Mouse (Mus musculus): ENCODE measurements around the gene H2afy. TPM values are rescaled to one million over a fixed set of nuclear protein-coding genes. Genes with fewer than 3 reads are reported as not detected.
"Not testable (repeated sequence)": the region's sequence is repeated elsewhere in the genome, so short reads cannot be mapped to it uniquely, and the experiment has no call there.

H2afy gene
- polyA plus RNA-seq, 1 experiment from 2014 or later = 578 TPM

- not testable (repeated sequence) for H3K4me3 ChIP-seq (ENCODE audit: low read depth, low read length); ATAC-seq (ENCODE audit: low FRiP score); H3K4me1 ChIP-seq (replicated peaks; ENCODE audit: control insufficient read depth, insufficient read depth, low read length); H3K36me3 ChIP-seq (ENCODE audit: control insufficient read depth, insufficient read depth, low read length); H3K9ac ChIP-seq (ENCODE audit: low read depth, low read length); H3K27me3 ChIP-seq (ENCODE audit: control insufficient read depth, insufficient read depth, low read length); H3K4me2 ChIP-seq (replicated peaks; ENCODE audit: low read depth, low read length); DNase-seq (ENCODE audit: low spot score); H3K27ac ChIP-seq (ENCODE audit: low read depth, low read length); H3K9me3 ChIP-seq (ENCODE audit: control insufficient read depth, low read length)
- WGBS = 56% methylated on average over 5 of the region's 5 CpGs
Observed at GRCm38 (mm10) chr13:56027996-56028395, 108.2 kb downstream of the H2afy start.

DNA sequence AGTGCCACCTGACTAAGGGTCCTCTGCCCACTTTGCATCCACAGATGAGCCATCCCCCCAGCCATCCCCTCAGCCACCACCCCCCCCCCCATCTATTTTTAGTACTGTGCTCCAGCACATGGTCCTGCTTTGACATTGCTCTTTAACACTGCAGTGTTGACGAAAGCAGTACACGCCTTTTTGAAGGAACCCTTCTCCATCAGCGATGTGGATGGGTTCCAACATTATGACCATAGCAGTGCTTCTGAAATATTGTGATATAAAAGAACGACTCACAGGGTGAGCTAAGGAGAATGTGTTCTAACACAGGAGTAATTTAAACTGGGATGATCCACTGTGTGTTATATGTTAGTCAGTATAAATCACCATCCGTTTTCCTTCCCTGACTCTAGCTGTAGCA, 109.5 kb downstream of the H2afy start:
- ATAC-seq (ENCODE audit: low FRiP score) (no peak), DNase-seq (ENCODE audit: low spot score) (no peak)
- H3K4me2 ChIP-seq (replicated peaks; ENCODE audit: low read depth, low read length) = no peak overlapping the region
- H3K27me3 ChIP-seq (ENCODE audit: control insufficient read depth, insufficient read depth, low read length) = no peaks in the 10 kb centered on the region
- WGBS = 93% methylated on average over 5 of the region's 5 CpGs
- no peak overlapping the region for H3K9ac ChIP-seq (ENCODE audit: low read depth, low read length)
- H3K4me3 ChIP-seq (ENCODE audit: low read depth, low read length) = no peak overlapping the region
- H3K36me3 ChIP-seq (ENCODE audit: control insufficient read depth, insufficient read depth, low read length) = no peaks in the 10 kb centered on the region
- H3K4me1 ChIP-seq (replicated peaks; ENCODE audit: control insufficient read depth, insufficient read depth, low read length) = no peaks in the 10 kb centered on the region
- no peak overlapping the region for H3K27ac ChIP-seq (ENCODE audit: low read depth, low read length)
- no peaks in the 10 kb centered on the region for H3K9me3 ChIP-seq (ENCODE audit: control insufficient read depth, low read length)

DNA sequence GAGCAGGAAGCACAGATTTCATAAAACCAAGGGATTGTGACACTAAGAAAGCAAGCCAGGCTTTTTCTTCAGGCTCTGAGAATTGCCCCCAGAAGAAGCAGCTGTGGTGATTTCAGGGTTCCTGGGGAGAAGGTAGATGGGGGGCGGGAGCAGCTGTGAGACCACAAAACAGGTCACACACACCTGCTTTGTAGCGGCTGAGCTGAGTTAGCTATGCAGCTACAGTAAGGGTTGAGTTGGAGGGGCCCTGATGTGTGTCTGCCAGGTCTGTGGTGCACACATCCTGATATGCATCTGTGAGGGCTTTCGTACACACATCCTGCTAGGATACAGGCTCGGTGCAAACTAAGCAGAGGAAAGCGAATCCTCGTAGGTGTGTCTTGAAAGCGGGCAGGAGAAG, 110.1 kb downstream of the H2afy start:
- DNase-seq (ENCODE audit: low spot score) (no peak), ATAC-seq (ENCODE audit: low FRiP score) (no peak)
- no peak overlapping the region for H3K9ac ChIP-seq (ENCODE audit: low read depth, low read length)
- no peaks in the 10 kb centered on the region for H3K27me3 ChIP-seq (ENCODE audit: control insufficient read depth, insufficient read depth, low read length)
- no peaks in the 10 kb centered on the region for H3K4me1 ChIP-seq (replicated peaks; ENCODE audit: control insufficient read depth, insufficient read depth, low read length)
- H3K4me2 ChIP-seq (replicated peaks; ENCODE audit: low read depth, low read length) = no peak overlapping the region
- no peak overlapping the region for H3K27ac ChIP-seq (ENCODE audit: low read depth, low read length)
- H3K9me3 ChIP-seq (ENCODE audit: control insufficient read depth, low read length) = no peaks in the 10 kb centered on the region
- 86% methylated on average over 7 of the region's 7 CpGs for WGBS
- no peak overlapping the region for H3K4me3 ChIP-seq (ENCODE audit: low read depth, low read length)
- H3K36me3 ChIP-seq (ENCODE audit: control insufficient read depth, insufficient read depth, low read length) = no peaks in the 10 kb centered on the region

DNA sequence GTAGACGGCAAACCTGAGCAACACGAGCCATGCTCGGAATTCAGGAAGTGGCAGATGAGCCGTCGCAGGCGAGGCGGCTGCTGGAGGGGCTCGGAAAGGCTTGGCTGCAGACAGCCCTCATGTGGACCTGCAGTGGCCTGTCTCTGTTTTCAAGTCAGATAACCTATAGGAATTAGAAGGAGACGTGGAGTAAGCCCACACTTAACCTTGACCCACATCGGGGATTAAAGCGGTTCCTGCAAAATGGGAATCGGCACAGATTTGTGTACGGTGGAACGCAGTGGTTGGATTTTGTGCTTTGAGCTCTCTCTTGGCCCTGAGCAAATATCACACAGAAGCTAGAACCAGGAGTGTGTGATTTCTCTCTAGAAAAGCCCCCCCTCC, 111.1 kb downstream of the H2afy start:
- Histone ChIP-seq H3K27ac (ENCODE audit: low read depth, low read length) (no peak overlapping the region), H3K4me2 (replicated peaks; ENCODE audit: low read depth, low read length) (no peak overlapping the region), H3K36me3 (ENCODE audit: control insufficient read depth, insufficient read depth, low read length) (no peaks in the 10 kb centered on the region), H3K27me3 (ENCODE audit: control insufficient read depth, insufficient read depth, low read length) (no peaks in the 10 kb centered on the region), H3K9ac (ENCODE audit: low read depth, low read length) (no peak overlapping the region), H3K4me1 (replicated peaks; ENCODE audit: control insufficient read depth, insufficient read depth, low read length) (no peaks in the 10 kb centered on the region), H3K9me3 (ENCODE audit: control insufficient read depth, low read length) (no peaks in the 10 kb centered on the region), H3K4me3 (ENCODE audit: low read depth, low read length) (no peak overlapping the region)
- 75% methylated on average over 14 of the region's 14 CpGs for WGBS
- no peak for DNase-seq (ENCODE audit: low spot score)
- no peak for ATAC-seq (ENCODE audit: low FRiP score)

- H3K4me2 ChIP-seq (replicated peaks; ENCODE audit: low read depth, low read length) = no peak overlapping the region
- 71% methylated on average over 14 of the region's 14 CpGs for WGBS
- no peak overlapping the region for H3K27ac ChIP-seq (ENCODE audit: low read depth, low read length)
- no peak for ATAC-seq (ENCODE audit: low FRiP score)
- no peak overlapping the region for H3K9ac ChIP-seq (ENCODE audit: low read depth, low read length)
- H3K4me3 ChIP-seq (ENCODE audit: low read depth, low read length) = no peak overlapping the region
- no peaks in the 10 kb centered on the region for H3K4me1 ChIP-seq (replicated peaks; ENCODE audit: control insufficient read depth, insufficient read depth, low read length)
- no peaks in the 10 kb centered on the region for H3K9me3 ChIP-seq (ENCODE audit: control insufficient read depth, low read length)
- H3K36me3 ChIP-seq (ENCODE audit: control insufficient read depth, insufficient read depth, low read length) = no peaks in the 10 kb centered on the region
- DNase-seq (ENCODE audit: low spot score) = no peak
- H3K27me3 ChIP-seq (ENCODE audit: control insufficient read depth, insufficient read depth, low read length) = no peaks in the 10 kb centered on the region
Observed at GRCm38 (mm10) chr13:56024410-56025026, 111.6 kb downstream of the H2afy start.

Other genes with a start within 250 kb of the H2afy start
- 0.45 and 0.71 TPM in 2 replicates for gene Tifab, start 42.5 kb upstream of the H2afy start, polyA plus RNA-seq (2014; fragmentation: Nextera tagmentation; extraction: Ambion mirVana)
- gene Neurog1, start 115.8 kb upstream of the H2afy start, polyA plus RNA-seq (2014; fragmentation: Nextera tagmentation; extraction: Ambion mirVana) = 30.6 and 37.4 TPM in 2 replicates
- gene Cxcl14, start 160.2 kb upstream of the H2afy start, polyA plus RNA-seq (2014; fragmentation: Nextera tagmentation; extraction: Ambion mirVana) = 19.3 and 23.4 TPM in 2 replicates